Mouse (Mus musculus): Measurements from ENCODE around the gene Capn15. TPM values are rescaled to one million over a fixed set of nuclear protein-coding genes. Genes with fewer than 3 reads are reported as not detected.

Capn15 gene
- polyA plus RNA-seq, 1 experiment = 7.2 TPM

DNA sequence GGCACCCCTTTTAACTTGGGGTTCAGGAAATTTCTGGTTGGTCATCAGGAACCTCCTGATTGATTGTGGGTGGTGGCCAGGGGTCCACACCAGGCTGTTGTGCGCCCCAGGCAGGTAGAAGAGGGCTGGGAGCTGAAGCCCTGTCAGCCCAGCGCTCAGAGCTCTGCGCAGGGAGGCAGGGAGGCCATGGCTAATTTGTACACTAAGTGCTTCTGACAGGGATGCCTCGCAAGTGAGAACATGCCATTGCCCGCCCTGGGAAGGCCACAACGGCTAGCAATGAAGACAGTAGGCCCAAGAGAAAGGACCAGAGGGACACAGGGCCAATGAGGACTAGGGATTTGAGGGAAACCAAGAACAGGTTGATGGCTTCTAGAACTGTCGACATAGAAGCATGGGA, 29.0 kb downstream of the Capn15 start:
- Histone ChIP-seq H3K27me3 (ENCODE audit: control insufficient read depth, insufficient read depth, insufficient read length) (peaks cover 18% of the 10 kb centered on the region), H3K4me2 (ENCODE audit: low read depth) (no peak overlapping the region), H3K79me2 (ENCODE audit: control insufficient read depth, insufficient read depth) (no peaks in the 10 kb centered on the region), H3ac (ENCODE audit: control insufficient read depth, insufficient read length) (no peak overlapping the region), H3K4me3 (no peak overlapping the region), H3K36me3 (ENCODE audit: control insufficient read depth, insufficient read depth) (no peaks in the 10 kb centered on the region)
- TF ChIP-seq CEBPB (IDR thresholded peaks at IDR 0.05; ENCODE audit: insufficient read depth, poor library complexity, severe bottlenecking) (no peak), MAX (IDR thresholded peaks at IDR 0.05; ENCODE audit: low read depth) (no peak), USF1 (IDR thresholded peaks at IDR 0.05; ENCODE audit: low read depth) (no peak), SRF (IDR thresholded peaks at IDR 0.05; ENCODE audit: control insufficient read depth, insufficient read length, low read depth) (no peak), REST (IDR thresholded peaks at IDR 0.05; ENCODE audit: insufficient read depth, insufficient read length) (no peak), MYOG (IDR thresholded peaks at IDR 0.05; ENCODE audit: control insufficient read depth in 1 of 3, insufficient read depth in 1 of 3, insufficient read length in 2 of 3, low read depth in 2 of 3) (no peak)

DNA sequence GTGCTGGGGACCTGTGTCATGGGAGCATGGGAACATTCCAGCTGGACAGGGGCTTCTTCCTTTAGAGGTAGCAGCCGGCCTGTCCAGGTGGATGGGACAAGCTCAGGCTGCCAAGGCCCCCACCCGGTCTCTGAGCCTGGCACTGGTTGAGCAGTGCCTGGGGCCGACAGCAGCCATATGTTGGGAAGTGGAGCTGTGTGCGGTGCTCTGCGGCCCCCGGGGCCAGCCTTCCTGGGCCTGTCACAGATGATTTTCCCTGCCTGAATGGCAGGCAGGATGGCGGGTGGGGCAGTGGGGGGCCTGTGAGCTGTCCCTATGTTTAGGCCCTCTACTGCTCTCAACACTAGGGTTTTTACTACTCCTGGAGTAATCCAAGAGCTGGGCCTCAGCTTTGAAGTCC, 29.4 kb downstream of the Capn15 start:
- no peaks in the 10 kb centered on the region for H3K79me2 ChIP-seq (ENCODE audit: control insufficient read depth, insufficient read depth)
- peaks cover 22% of the 10 kb centered on the region for H3K27me3 ChIP-seq (ENCODE audit: control insufficient read depth, insufficient read depth, insufficient read length)
- no peaks in the 10 kb centered on the region for H3K36me3 ChIP-seq (ENCODE audit: control insufficient read depth, insufficient read depth)
- TF ChIP-seq MYOD1 (IDR thresholded peaks at IDR 0.05; ENCODE audit: control insufficient read depth in 1 of 3, insufficient read length in 2 of 3, low read depth in 2 of 3) (no peak), E2F4 (IDR thresholded peaks at IDR 0.05; ENCODE audit: insufficient read depth) (no peak), TCF3 (IDR thresholded peaks at IDR 0.05; ENCODE audit: insufficient read length, low read depth) (no peak), SRF (IDR thresholded peaks at IDR 0.05; ENCODE audit: control insufficient read depth, insufficient read length, low read depth) (no peak), POLR2A (IDR thresholded peaks at IDR 0.05; ENCODE audit: insufficient read length, low read depth) (no peak), TCF12 (IDR thresholded peaks at IDR 0.05; ENCODE audit: insufficient read depth, poor library complexity, severe bottlenecking) (no peak), REST (IDR thresholded peaks at IDR 0.05; ENCODE audit: insufficient read depth, insufficient read length) (no peak), POLR2AphosphoS2 (IDR thresholded peaks at IDR 0.05; ENCODE audit: insufficient read length, low read depth) (no peak), CEBPB (IDR thresholded peaks at IDR 0.05; ENCODE audit: insufficient read depth, poor library complexity, severe bottlenecking) (no peak), MYOG (IDR thresholded peaks at IDR 0.05; ENCODE audit: control insufficient read depth in 1 of 3, insufficient read depth in 1 of 3, insufficient read length in 2 of 3, low read depth in 2 of 3) (no peak), USF1 (IDR thresholded peaks at IDR 0.05; ENCODE audit: low read depth) (no peak), MAX (IDR thresholded peaks at IDR 0.05; ENCODE audit: low read depth) (no peak)
- no peak overlapping the region for H3ac ChIP-seq (ENCODE audit: control insufficient read depth, insufficient read length)
- H3K4me2 ChIP-seq (ENCODE audit: low read depth) = no peak overlapping the region
- no peak overlapping the region for H3K4me3 ChIP-seq

DNA sequence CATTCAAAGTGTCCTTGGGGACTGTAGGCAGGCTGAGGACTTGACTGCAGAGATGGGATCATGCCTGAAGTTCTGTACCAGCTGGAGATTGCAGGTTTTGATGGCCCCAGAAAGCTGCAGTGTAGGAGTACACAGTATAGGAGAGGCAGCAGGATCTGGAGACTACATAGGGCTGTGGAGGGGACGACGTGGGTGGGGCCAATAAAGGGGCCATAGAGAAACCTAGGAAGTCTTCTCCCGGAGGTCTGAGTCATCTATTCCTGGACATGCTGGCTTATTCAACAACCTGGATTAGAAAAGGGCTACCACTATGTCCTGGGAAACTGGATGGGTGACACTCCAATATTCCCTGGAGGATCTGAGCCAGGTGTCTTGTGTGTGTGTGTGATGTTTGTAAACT, 29.9 kb downstream of the Capn15 start:
- no peak overlapping the region for H3ac ChIP-seq (ENCODE audit: control insufficient read depth, insufficient read length)
- no peaks in the 10 kb centered on the region for H3K79me2 ChIP-seq (ENCODE audit: control insufficient read depth, insufficient read depth)
- TF ChIP-seq TCF3 (IDR thresholded peaks at IDR 0.05; ENCODE audit: insufficient read length, low read depth) = no peak
- no peak for TF ChIP-seq REST (IDR thresholded peaks at IDR 0.05; ENCODE audit: insufficient read depth, insufficient read length)
- no peak for TF ChIP-seq CEBPB (IDR thresholded peaks at IDR 0.05; ENCODE audit: insufficient read depth, poor library complexity, severe bottlenecking)
- TF ChIP-seq SRF (IDR thresholded peaks at IDR 0.05; ENCODE audit: control insufficient read depth, insufficient read length, low read depth) = no peak
- TF ChIP-seq MAX (IDR thresholded peaks at IDR 0.05; ENCODE audit: low read depth) = no peak
- TF ChIP-seq POLR2A (IDR thresholded peaks at IDR 0.05; ENCODE audit: insufficient read length, low read depth) = no peak
- no peak for TF ChIP-seq E2F4 (IDR thresholded peaks at IDR 0.05; ENCODE audit: insufficient read depth)
- TF ChIP-seq USF1 (IDR thresholded peaks at IDR 0.05; ENCODE audit: low read depth) = no peak
- no peak for TF ChIP-seq TCF12 (IDR thresholded peaks at IDR 0.05; ENCODE audit: insufficient read depth, poor library complexity, severe bottlenecking)
- no peak for TF ChIP-seq MYOG (IDR thresholded peaks at IDR 0.05; ENCODE audit: control insufficient read depth in 1 of 3, insufficient read depth in 1 of 3, insufficient read length in 2 of 3, low read depth in 2 of 3)
- TF ChIP-seq MYOD1 (IDR thresholded peaks at IDR 0.05; ENCODE audit: control insufficient read depth in 1 of 3, insufficient read length in 2 of 3, low read depth in 2 of 3) = no peak
- TF ChIP-seq POLR2AphosphoS2 (IDR thresholded peaks at IDR 0.05; ENCODE audit: insufficient read length, low read depth) = no peak
- H3K4me2 ChIP-seq (ENCODE audit: low read depth) = no peak overlapping the region
- H3K4me3 ChIP-seq = no peak overlapping the region
- H3K36me3 ChIP-seq (ENCODE audit: control insufficient read depth, insufficient read depth) = no peaks in the 10 kb centered on the region
- H3K27me3 ChIP-seq (ENCODE audit: control insufficient read depth, insufficient read depth, insufficient read length) = peaks cover 27% of the 10 kb centered on the region

DNA sequence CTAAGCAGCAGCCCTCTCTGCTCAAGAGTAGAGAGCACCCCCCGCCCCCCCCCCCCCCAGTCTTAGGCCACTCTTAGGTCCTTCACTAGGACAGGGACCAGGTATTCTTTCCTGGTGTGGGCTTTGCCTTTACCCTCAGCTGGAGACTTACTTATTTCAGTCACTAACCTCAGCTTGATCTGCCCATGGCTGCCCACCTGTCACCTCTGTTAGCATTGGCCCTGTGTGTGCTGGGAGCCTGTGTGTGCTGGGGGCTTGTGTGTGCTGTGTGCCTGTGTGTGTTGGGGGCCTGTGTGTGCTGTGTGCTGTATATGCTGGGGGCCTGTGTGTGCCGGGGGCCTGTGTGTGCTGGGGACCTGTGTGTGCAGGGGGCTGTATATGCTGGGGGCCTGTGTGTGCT, 30.9 kb downstream of the Capn15 start:
- TF ChIP-seq USF1 (IDR thresholded peaks at IDR 0.05; ENCODE audit: low read depth) (no peak), POLR2AphosphoS2 (IDR thresholded peaks at IDR 0.05; ENCODE audit: insufficient read length, low read depth) (no peak), SRF (IDR thresholded peaks at IDR 0.05; ENCODE audit: control insufficient read depth, insufficient read length, low read depth) (no peak), TCF3 (IDR thresholded peaks at IDR 0.05; ENCODE audit: insufficient read length, low read depth) (no peak), MYOD1 (IDR thresholded peaks at IDR 0.05; ENCODE audit: control insufficient read depth in 1 of 3, insufficient read length in 2 of 3, low read depth in 2 of 3) (no peak), POLR2A (IDR thresholded peaks at IDR 0.05; ENCODE audit: insufficient read length, low read depth) (no peak), CEBPB (IDR thresholded peaks at IDR 0.05; ENCODE audit: insufficient read depth, poor library complexity, severe bottlenecking) (no peak), MYOG (IDR thresholded peaks at IDR 0.05; ENCODE audit: control insufficient read depth in 1 of 3, insufficient read depth in 1 of 3, insufficient read length in 2 of 3, low read depth in 2 of 3) (no peak), MAX (IDR thresholded peaks at IDR 0.05; ENCODE audit: low read depth) (no peak)
- H3K79me2 ChIP-seq (ENCODE audit: control insufficient read depth, insufficient read depth) = no peaks in the 10 kb centered on the region
- no peak overlapping the region for H3ac ChIP-seq (ENCODE audit: control insufficient read depth, insufficient read length)
- H3K4me2 ChIP-seq (ENCODE audit: low read depth) = no peak overlapping the region
- no peaks in the 10 kb centered on the region for H3K36me3 ChIP-seq (ENCODE audit: control insufficient read depth, insufficient read depth)
- no peak overlapping the region for H3K4me3 ChIP-seq
- H3K27me3 ChIP-seq (ENCODE audit: control insufficient read depth, insufficient read depth, insufficient read length) = peaks cover 37% of the 10 kb centered on the region

DNA sequence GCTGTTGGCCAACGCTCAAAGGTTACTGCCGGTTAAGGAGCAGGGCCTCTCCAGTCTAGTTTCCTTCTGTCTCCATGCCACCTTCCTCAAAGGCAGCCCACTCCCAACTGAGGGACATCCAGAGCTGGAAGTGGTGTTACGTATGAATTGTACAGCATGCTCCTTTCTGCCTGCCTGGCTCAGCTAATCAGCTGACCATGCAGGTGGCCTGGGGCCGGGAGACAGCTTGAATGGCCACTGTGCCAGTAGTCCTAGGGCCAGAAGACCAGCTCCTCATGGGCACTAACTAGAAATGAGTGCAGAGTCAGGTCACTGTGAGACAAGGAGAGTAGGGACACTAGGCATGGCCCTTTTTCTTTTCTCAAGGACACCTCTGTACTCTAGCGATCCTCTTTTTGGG, 32.4 kb downstream of the Capn15 start:
- H3ac ChIP-seq (ENCODE audit: control insufficient read depth, insufficient read length) = no peak overlapping the region
- peaks cover 41% of the 10 kb centered on the region for H3K27me3 ChIP-seq (ENCODE audit: control insufficient read depth, insufficient read depth, insufficient read length)
- no peaks in the 10 kb centered on the region for H3K79me2 ChIP-seq (ENCODE audit: control insufficient read depth, insufficient read depth)
- TF ChIP-seq CEBPB (IDR thresholded peaks at IDR 0.05; ENCODE audit: insufficient read depth, poor library complexity, severe bottlenecking) (no peak), POLR2A (IDR thresholded peaks at IDR 0.05; ENCODE audit: insufficient read length, low read depth) (no peak), E2F4 (IDR thresholded peaks at IDR 0.05; ENCODE audit: insufficient read depth) (no peak), MYOG (IDR thresholded peaks at IDR 0.05; ENCODE audit: control insufficient read depth in 1 of 3, insufficient read depth in 1 of 3, insufficient read length in 2 of 3, low read depth in 2 of 3) (no peak)
- no peaks in the 10 kb centered on the region for H3K36me3 ChIP-seq (ENCODE audit: control insufficient read depth, insufficient read depth)
- no peak overlapping the region for H3K4me2 ChIP-seq (ENCODE audit: low read depth)
- H3K4me3 ChIP-seq = no peak overlapping the region

Data from myocyte (in vitro differentiated cells).